Mouse (Mus musculus) forebrain, embryonic 15.5 days (tissue): Measurements from ENCODE around the gene Odf3. TPM values are rescaled to one million over a fixed set of nuclear protein-coding genes. Genes with fewer than 3 reads are reported as not detected.
A peak's percentile ranks its signal among the peaks of the same experiment; 100 is the strongest.

Experiments used
- ATAC-seq: fragments of 200-750 bp; cut with Nextera tagmentation; replicated peaks from 2 replicates; pipeline ENCODE4 v1.8.0; 2017; ENCODE audit warnings: mild to moderate bottlenecking, moderate TSS enrichment, moderate library complexity
- H3K27ac ChIP-seq: fragments of 300-500 bp; sonication (generic); replicated peaks from 2 replicates; pipeline ENCODE4 v1.5.1; 2015; ENCODE audit warnings: mild to moderate bottlenecking, inconsistent platforms
- H3K27me3 ChIP-seq: fragments of 300-500 bp; sonication (generic); 2 replicates; pipeline ENCODE4 v1.6.1; 2015; ENCODE audit warnings: inconsistent platforms
- H3K36me3 ChIP-seq: fragments of 300-500 bp; sonication (generic); 2 replicates; pipeline ENCODE4 v1.6.1; 2015; ENCODE audit warnings: mild to moderate bottlenecking, inconsistent platforms
- H3K4me1 ChIP-seq: fragments of 300-500 bp; sonication (generic); 2 replicates; pipeline ENCODE4 v1.6.1; 2015; ENCODE audit warnings: inconsistent platforms
- H3K4me2 ChIP-seq: fragments of 300-500 bp; sonication (generic); replicated peaks from 2 replicates; pipeline ENCODE4 v1.6.1; 2015; ENCODE audit warnings: mild to moderate bottlenecking, inconsistent platforms
- H3K4me3 ChIP-seq: fragments of 300-500 bp; sonication (generic); 2 replicates; pipeline ENCODE4 v1.5.1; 2015; ENCODE audit warnings: mild to moderate bottlenecking, inconsistent platforms
- H3K9ac ChIP-seq: fragments of 300-500 bp; sonication (generic); replicated peaks from 2 replicates; pipeline ENCODE4 v1.6.1; 2015; ENCODE audit warnings: mild to moderate bottlenecking, inconsistent platforms
- H3K9me3 ChIP-seq: fragments of 300-500 bp; sonication (generic); 2 replicates; pipeline ENCODE4 v1.6.1; 2016; ENCODE audit warnings: inconsistent platforms
- WGBS: fragments of 180-500 bp; shearing (Covaris S2); methylation state at CpG from one replicate; pipeline ENCODE4 v1.1.7; 2015; ENCODE audit warnings: mixed read lengths; 5-methylcytosine and 5-hydroxymethylcytosine counted together
- polyA plus RNA-seq: library from polyadenylated mRNA; unstranded; fragments of >200 nt; fragmentation: Nextera tagmentation; extraction: Ambion mirVana; gene quantifications from 2 replicates; pipeline ENCODE4 v1.2.1, GENCODE M21; 2015

Gene Odf3
- polyA plus RNA-seq, 1 experiment from 2014 or later: 0.10 TPM

GRCm38 (mm10) chr7:140831447-140831846, 16.2 kb upstream of the Odf3 start:
- H3K9ac ChIP-seq: no peak overlapping the region
- H3K4me1 ChIP-seq: peaks cover 3% of the 10 kb centered on the region; the same call in 1 of the 2 replicates
- WGBS: 76% methylated on average over 6 of the region's 6 CpGs
- H3K27ac ChIP-seq: no peak overlapping the region
- ATAC-seq: no peak
- H3K9me3 ChIP-seq: no peaks in the 10 kb centered on the region
- H3K27me3 ChIP-seq: no peaks in the 10 kb centered on the region
- H3K4me2 ChIP-seq: no peak overlapping the region
- H3K4me3 ChIP-seq: no peak overlapping the region
- no peaks in the 10 kb centered on the region for H3K36me3 ChIP-seq

- ATAC-seq: no peak
- 83% methylated on average over 4 of the region's 4 CpGs for WGBS
- H3K9ac ChIP-seq: no peak overlapping the region
- H3K4me2 ChIP-seq: no peak overlapping the region
- H3K27ac ChIP-seq: no peak overlapping the region
- peaks cover 3% of the 10 kb centered on the region; the same call in 1 of the 2 replicates for H3K4me1 ChIP-seq
- no peak overlapping the region for H3K4me3 ChIP-seq
- H3K9me3 ChIP-seq: no peaks in the 10 kb centered on the region
- no peaks in the 10 kb centered on the region for H3K27me3 ChIP-seq
- H3K36me3 ChIP-seq: no peaks in the 10 kb centered on the region
Observed at GRCm38 (mm10) chr7:140833341-140833740, 14.3 kb upstream of the Odf3 start.

DNA sequence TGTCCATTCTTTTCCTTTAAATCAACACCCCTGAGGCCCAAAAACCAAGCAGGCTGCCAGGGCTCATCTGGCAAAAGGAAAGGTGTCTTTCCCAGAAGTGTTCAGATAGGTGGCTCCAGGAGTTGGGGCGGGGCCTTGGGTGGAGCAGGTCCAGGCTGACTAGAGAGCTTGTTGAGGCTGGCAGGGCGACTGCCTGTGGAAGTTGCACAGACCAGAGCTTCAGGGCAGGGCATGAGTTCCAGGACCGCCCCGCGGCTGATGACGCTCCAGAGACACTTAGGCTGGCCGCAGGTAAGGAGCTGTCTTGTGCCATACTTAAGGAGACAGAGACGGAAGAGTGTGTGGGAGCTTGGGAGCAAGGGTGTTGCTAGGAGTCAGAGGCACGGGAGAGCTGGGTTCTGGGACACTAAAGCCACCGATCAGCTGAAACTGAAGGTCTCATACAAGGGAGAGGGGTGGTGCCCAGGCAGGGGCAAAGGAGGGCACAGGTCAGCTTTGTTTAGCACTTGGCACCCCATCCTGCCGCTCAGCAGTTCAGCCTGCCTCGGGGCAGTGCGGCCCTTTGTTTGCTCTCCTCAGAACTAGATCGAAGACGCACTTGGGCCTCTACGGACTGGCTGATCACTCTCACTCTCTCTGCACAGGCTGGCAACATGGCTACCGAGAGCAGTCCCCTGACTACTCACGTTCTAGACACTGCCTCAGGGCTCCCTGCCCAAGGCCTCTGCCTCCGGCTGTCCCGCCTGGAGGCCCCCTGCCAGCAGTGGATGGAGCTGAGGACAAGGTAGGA, 12.4 kb upstream of the Odf3 start, which contains the start of gene Urah:
Urah (plus strand) TSS at position 51 of the 790 bp plus-strand sequence.
- H3K4me2 ChIP-seq: no peak within 1 kb of the TSS
- WGBS: 46% methylated on average over 20 of the region's 20 CpGs
- no peaks in the 10 kb centered on the region for H3K9me3 ChIP-seq
- H3K36me3 ChIP-seq: no peaks in the 10 kb centered on the region
- no peaks in the 10 kb centered on the region for H3K27me3 ChIP-seq
- no peak within 1 kb of the TSS for H3K4me3 ChIP-seq
- H3K9ac ChIP-seq: no peak within 1 kb of the TSS
- no peak for ATAC-seq
- no peak within 1 kb of the TSS for H3K27ac ChIP-seq
- H3K4me1 ChIP-seq: peaks cover 7% of the 10 kb centered on the region; the same call in 1 of the 2 replicates

GRCm38 (mm10) chr7:140835758-140836087, 11.9 kb upstream of the Odf3 start:
- Histone ChIP-seq H3K9me3 (no peaks in the 10 kb centered on the region), H3K36me3 (no peaks in the 10 kb centered on the region), H3K4me3 (no peak overlapping the region)

DNA sequence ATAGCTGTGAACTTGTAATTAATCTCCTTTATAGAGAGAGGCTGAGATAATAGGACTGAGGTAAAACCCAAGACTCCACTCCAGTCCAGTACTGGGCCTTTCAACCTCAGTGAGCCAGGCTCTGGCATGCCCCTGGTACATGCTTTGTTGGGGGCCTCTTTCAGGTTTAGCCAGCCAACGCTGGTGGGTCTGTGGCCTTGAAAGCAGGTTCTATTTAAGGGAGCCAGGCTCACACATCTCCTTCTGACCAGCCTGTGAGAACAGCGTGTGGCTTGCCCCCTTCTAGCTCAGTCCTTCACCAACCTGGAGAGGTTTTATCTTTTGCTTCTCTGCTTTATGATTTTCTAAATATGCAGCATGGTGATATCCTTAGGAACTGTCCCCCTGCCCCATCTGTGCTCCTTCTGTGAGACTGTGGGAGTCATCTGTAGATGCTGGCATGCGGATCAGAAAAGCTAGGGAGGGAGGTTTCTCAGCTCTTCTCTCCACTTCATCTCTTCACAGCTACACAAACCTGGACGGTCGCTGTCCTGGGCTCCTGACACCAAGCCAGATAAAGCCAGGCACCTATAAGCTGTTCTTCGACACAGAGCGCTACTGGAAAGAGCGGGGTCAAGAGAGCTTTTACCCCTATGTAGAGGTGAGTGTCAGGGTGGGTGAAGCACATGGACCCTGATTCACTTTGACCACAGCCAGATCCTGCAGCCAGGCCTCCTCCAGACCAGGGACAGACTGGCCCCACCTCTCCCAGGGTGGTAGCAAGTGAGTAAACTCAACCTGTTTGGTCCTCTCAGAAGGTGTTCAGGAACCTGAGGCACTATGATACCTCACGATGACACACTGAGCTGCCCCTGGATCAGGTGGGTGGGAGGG, 11.1 kb upstream of the Odf3 start:
- no peak overlapping the region for H3K4me2 ChIP-seq
- H3K27ac ChIP-seq: no peak overlapping the region
- H3K9me3 ChIP-seq: no peaks in the 10 kb centered on the region
- ATAC-seq: no peak
- peaks cover 7% of the 10 kb centered on the region; the same call in 1 of the 2 replicates for H3K4me1 ChIP-seq
- WGBS: 81% methylated on average over 9 of the region's 9 CpGs
- H3K9ac ChIP-seq: no peak overlapping the region
- H3K27me3 ChIP-seq: no peaks in the 10 kb centered on the region
- H3K4me3 ChIP-seq: no peak overlapping the region
- H3K36me3 ChIP-seq: no peaks in the 10 kb centered on the region

More at GRCm38 (mm10) chr7:140835758-140836087, 11.9 kb upstream of the Odf3 start:
- no peak overlapping the region for H3K27ac ChIP-seq
- H3K4me2 ChIP-seq: no peak overlapping the region
- no peak for ATAC-seq
- no peak overlapping the region for H3K9ac ChIP-seq
- no peaks in the 10 kb centered on the region for H3K27me3 ChIP-seq
- H3K4me1 ChIP-seq: peaks cover 7% of the 10 kb centered on the region; the same call in 1 of the 2 replicates
- 72% methylated on average over 2 of the region's 2 CpGs for WGBS

DNA sequence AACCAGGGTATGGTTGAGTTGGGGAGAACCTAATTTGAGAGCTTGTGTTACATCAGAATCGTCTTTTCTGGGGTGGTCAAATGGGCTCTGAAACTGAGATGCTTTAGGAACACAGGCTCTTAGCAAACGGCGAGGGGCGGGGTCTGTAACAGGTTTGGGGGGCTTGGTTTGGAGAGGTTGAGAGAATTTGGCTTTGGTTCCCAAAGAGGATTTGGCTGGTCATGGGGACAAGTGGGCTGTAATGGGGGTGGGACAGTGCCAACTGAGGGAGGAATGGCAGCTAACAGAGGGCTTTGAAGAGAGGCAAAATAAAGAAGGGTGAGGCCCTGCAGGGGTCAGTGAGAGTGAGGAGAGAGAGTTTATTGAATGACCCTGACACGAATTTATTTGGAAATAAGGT, 8.0 kb upstream of the Odf3 start:
- peaks cover 7% of the 10 kb centered on the region; the same call in 1 of the 2 replicates for H3K4me1 ChIP-seq
- H3K9ac ChIP-seq: no peak overlapping the region
- no peak overlapping the region for H3K4me3 ChIP-seq
- ATAC-seq: no peak
- peaks cover 3% of the 10 kb centered on the region; the same call in 1 of the 2 replicates for H3K27me3 ChIP-seq
- no peak overlapping the region for H3K27ac ChIP-seq
- H3K36me3 ChIP-seq: no peaks in the 10 kb centered on the region
- WGBS: 66% methylated on average over 5 of the region's 5 CpGs
- H3K4me2 ChIP-seq: no peak overlapping the region
- no peaks in the 10 kb centered on the region for H3K9me3 ChIP-seq

GRCm38 (mm10) chr7:140840750-140841735, 6.6 kb upstream of the Odf3 start:
- no peak for ATAC-seq
- H3K36me3 ChIP-seq: no peaks in the 10 kb centered on the region
- no peak overlapping the region for H3K4me3 ChIP-seq
- no peaks in the 10 kb centered on the region for H3K9me3 ChIP-seq
- H3K9ac ChIP-seq: no peak overlapping the region
- H3K27me3 ChIP-seq: peaks cover 3% of the 10 kb centered on the region; the same call in 1 of the 2 replicates
- H3K27ac ChIP-seq: no peak overlapping the region
- 39% methylated on average over 19 of the region's 19 CpGs for WGBS
- H3K4me2 ChIP-seq: no peak overlapping the region
- peaks cover 7% of the 10 kb centered on the region; the same call in 1 of the 2 replicates for H3K4me1 ChIP-seq

- no peak overlapping the region for H3K4me2 ChIP-seq
- peaks cover 5% of the 10 kb centered on the region; the same call in 1 of the 2 replicates for H3K4me1 ChIP-seq
- no peak overlapping the region for H3K9ac ChIP-seq
- H3K4me3 ChIP-seq: no peak overlapping the region
- peaks cover 3% of the 10 kb centered on the region; the same call in 1 of the 2 replicates for H3K27me3 ChIP-seq
- 87% methylated on average over 7 of the region's 7 CpGs for WGBS
- no peak for ATAC-seq
- H3K27ac ChIP-seq: no peak overlapping the region
- H3K36me3 ChIP-seq: no peaks in the 10 kb centered on the region
- H3K9me3 ChIP-seq: no peaks in the 10 kb centered on the region
Observed at GRCm38 (mm10) chr7:140843806-140844205, 3.8 kb upstream of the Odf3 start.

DNA sequence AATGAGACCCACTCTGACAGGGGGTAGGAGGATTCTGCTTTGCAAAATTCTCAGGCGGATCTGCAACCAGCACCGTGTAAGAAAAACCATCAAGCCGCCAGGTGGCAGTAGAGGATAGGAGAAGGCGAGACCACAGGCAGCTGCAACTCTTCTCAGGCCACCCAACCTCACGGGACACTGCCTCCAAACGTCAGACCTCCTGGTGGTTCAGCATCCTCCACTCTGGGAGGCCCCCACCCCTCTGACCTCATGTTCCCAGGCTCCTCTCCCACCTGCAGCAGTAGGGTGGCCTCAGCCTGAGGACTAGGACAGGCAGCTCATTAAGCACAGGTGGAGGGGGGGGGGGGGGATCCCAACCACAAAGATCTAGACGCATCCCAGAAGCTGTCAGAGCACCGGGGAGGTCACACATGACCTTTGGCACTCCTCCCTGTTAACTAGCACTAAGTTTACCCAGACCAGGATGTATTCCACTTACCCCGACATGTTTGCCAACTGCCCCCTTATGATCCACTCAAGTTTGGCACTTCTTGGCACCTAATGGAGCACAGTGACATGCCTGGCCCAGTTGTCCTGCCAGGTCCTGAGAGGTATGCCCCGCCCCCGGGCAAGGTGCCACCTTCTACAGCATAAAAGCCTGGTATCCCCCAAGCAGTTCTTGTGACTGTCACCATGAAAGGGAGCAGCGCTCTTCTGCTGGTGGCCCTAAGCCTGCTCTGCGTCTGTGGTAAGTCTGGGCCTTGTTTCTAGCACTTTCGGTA, 2.5 kb upstream of the Odf3 start, which contains the start of gene Scgb1c1:
Scgb1c1 (plus strand) TSS at position 643 of the 761 bp plus-strand sequence.
- Histone ChIP-seq H3K9ac (no peak within 1 kb of the TSS), H3K9me3 (no peaks in the 10 kb centered on the region), H3K36me3 (no peaks in the 10 kb centered on the region), H3K27ac (no peak within 1 kb of the TSS), H3K4me1 (peaks cover 3% of the 10 kb centered on the region; the same call in 1 of the 2 replicates), H3K4me2 (no peak within 1 kb of the TSS; the same call in 1 of the 2 replicates), H3K4me3 (no peak within 1 kb of the TSS), H3K27me3 (peaks cover 3% of the 10 kb centered on the region; the same call in 1 of the 2 replicates)
- peak; percentile 85 for ATAC-seq
- WGBS: 29% methylated on average over 14 of the region's 14 CpGs

DNA sequence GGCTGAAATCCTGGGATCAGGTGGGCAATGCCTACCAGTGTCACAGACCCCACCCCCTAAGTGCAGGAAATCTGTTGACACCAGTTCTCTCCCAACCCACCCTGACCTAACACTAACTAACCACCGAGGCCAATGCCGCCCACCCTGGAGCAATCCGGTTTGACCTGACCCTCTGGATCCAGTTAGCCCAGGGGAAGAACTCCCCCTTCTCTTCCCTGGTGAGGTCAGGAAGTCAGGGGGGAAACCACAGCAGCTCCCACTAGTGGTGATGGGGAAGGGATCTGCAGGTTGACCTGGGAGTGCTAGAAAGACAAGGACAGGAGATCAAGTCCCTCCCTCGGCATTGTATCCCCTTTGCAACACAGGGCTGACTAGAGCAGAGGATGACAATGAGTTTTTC, 1.9 kb upstream of the Odf3 start:
- Histone ChIP-seq H3K9ac (no peak overlapping the region), H3K4me2 (no peak overlapping the region), H3K27me3 (peaks cover 3% of the 10 kb centered on the region; the same call in 1 of the 2 replicates), H3K9me3 (no peaks in the 10 kb centered on the region), H3K36me3 (no peaks in the 10 kb centered on the region), H3K27ac (no peak overlapping the region), H3K4me3 (no peak overlapping the region), H3K4me1 (peaks cover 3% of the 10 kb centered on the region; the same call in 1 of the 2 replicates)
- WGBS: 75% methylated on average over 4 of the region's 4 CpGs
- no peak for ATAC-seq
